Mouse (Mus musculus) kidney, embryonic 16.5 days (tissue): ENCODE measurements at regions not wholly inside any gene's neighbourhood (a gene's known extent, or its start where the extent isn't known, plus 50 kb on each side); places are given as distances from the start of the nearest gene placed in this dataset.
"Not testable (repeated sequence)": the region's sequence is repeated elsewhere in the genome, so short reads cannot be mapped to it uniquely, and the experiment has no call there.

ENCODE experiments used
- ATAC-seq: fragments of 200-750 bp; cut with Nextera tagmentation; 2 replicates; pipeline ENCODE4 v1.8.0; 2017; ENCODE audit warnings: moderate TSS enrichment; ENCODE audit not compliant: low FRiP score, low TSS enrichment
- H3K27ac ChIP-seq: fragments of 300-500 bp; sonication (generic); 2 replicates; pipeline ENCODE4 v1.5.1; 2014; ENCODE audit warnings: low read length
- H3K27me3 ChIP-seq: fragments of 300-500 bp; sonication (generic); 2 replicates; pipeline ENCODE4 v1.6.1; 2014; ENCODE audit warnings: low read length, control low read depth, mixed read lengths; ENCODE audit not compliant: insufficient read depth
- H3K36me3 ChIP-seq: fragments of 300-500 bp; sonication (generic); 2 replicates; pipeline ENCODE4 v1.6.1; 2014; ENCODE audit warnings: low read length, control low read depth, mixed read lengths; ENCODE audit not compliant: insufficient read depth
- H3K4me1 ChIP-seq: fragments of 300-500 bp; sonication (generic); 2 replicates; pipeline ENCODE4 v1.6.1; 2014; ENCODE audit warnings: low read length, control low read depth, mixed read lengths; ENCODE audit not compliant: insufficient read depth
- H3K4me2 ChIP-seq: fragments of 300-500 bp; sonication (generic); replicated peaks from 2 replicates; pipeline ENCODE4 v1.6.1; 2014; ENCODE audit warnings: low read depth, low read length
- H3K4me3 ChIP-seq: fragments of 300-500 bp; sonication (generic); 2 replicates; pipeline ENCODE4 v1.5.1; 2014; ENCODE audit warnings: mild to moderate bottlenecking, low read length
- H3K9ac ChIP-seq: fragments of 300-500 bp; sonication (generic); replicated peaks from 2 replicates; pipeline ENCODE4 v1.6.1; 2014; ENCODE audit warnings: low read length
- H3K9me3 ChIP-seq: fragments of 300-500 bp; sonication (generic); 2 replicates; pipeline ENCODE4 v1.6.1; 2016; ENCODE audit warnings: low read length, control low read depth
- WGBS: fragments of 180-500 bp; shearing (Covaris S2); extraction: QIAGEN DNeasy Blood & Tissue Kit; methylation state at CpG from one replicate; pipeline ENCODE4 v1.1.7; 2014; 5-methylcytosine and 5-hydroxymethylcytosine counted together

- not testable (repeated sequence) for H3K27ac ChIP-seq, H3K27me3 ChIP-seq, H3K4me3 ChIP-seq, H3K9me3 ChIP-seq, ATAC-seq, H3K9ac ChIP-seq, H3K4me2 ChIP-seq, H3K4me1 ChIP-seq, H3K36me3 ChIP-seq
- 65% methylated on average over 3 of the region's 4 CpGs for WGBS
These were observed 548.6 kb upstream of the Olfr1507 start for GRCm38 (mm10) chr14:53044101-53044500.

- not testable (repeated sequence) for H3K4me2 ChIP-seq, H3K27me3 ChIP-seq, H3K4me1 ChIP-seq, H3K9me3 ChIP-seq, ATAC-seq, H3K4me3 ChIP-seq, H3K27ac ChIP-seq, H3K9ac ChIP-seq, H3K36me3 ChIP-seq
- WGBS: 16% methylated on average over 3 of the region's 3 CpGs
These were observed 546.5 kb upstream of the Olfr1507 start for GRCm38 (mm10) chr14:53042016-53042415.

GRCm38 (mm10) chr14:53039475-53039874, 543.9 kb upstream of the Olfr1507 start:
- H3K36me3 ChIP-seq, H3K4me3 ChIP-seq, H3K27ac ChIP-seq, H3K4me1 ChIP-seq, ATAC-seq, H3K4me2 ChIP-seq, H3K9me3 ChIP-seq, H3K9ac ChIP-seq, H3K27me3 ChIP-seq: not testable (repeated sequence)
- 25% methylated on average over 4 of the region's 4 CpGs for whole genome bisulfite sequencing

GRCm38 (mm10) chr14:53034940-53035339, 539.4 kb upstream of the Olfr1507 start:
- not testable (repeated sequence) for H3K9me3 ChIP-seq, H3K4me3 ChIP-seq, H3K4me1 ChIP-seq, ATAC-seq, H3K27me3 ChIP-seq, H3K27ac ChIP-seq, H3K9ac ChIP-seq, H3K4me2 ChIP-seq, H3K36me3 ChIP-seq
- WGBS: no CpG with 5 or more reads among the region's 4 CpGs

- not testable (repeated sequence) for H3K9ac ChIP-seq, ATAC-seq, H3K36me3 ChIP-seq, H3K9me3 ChIP-seq, H3K4me1 ChIP-seq, H3K4me3 ChIP-seq, H3K27me3 ChIP-seq, H3K27ac ChIP-seq, H3K4me2 ChIP-seq
- no CpG with 5 or more reads among the region's 6 CpGs for WGBS
These were observed 537.7 kb upstream of the Olfr1507 start for GRCm38 (mm10) chr14:53033221-53033620.

- not testable (repeated sequence) for H3K4me1 ChIP-seq, H3K27me3 ChIP-seq, H3K27ac ChIP-seq, H3K4me3 ChIP-seq, H3K9me3 ChIP-seq, ATAC-seq, H3K4me2 ChIP-seq, H3K9ac ChIP-seq, H3K36me3 ChIP-seq
- no CpG with 5 or more reads among the region's 1 CpGs for WGBS
These were observed 536.9 kb upstream of the Olfr1507 start for GRCm38 (mm10) chr14:53032498-53032897.

GRCm38 (mm10) chr14:53030227-53030626, 534.7 kb upstream of the Olfr1507 start:
- ATAC-seq, H3K27ac ChIP-seq, H3K4me3 ChIP-seq, H3K9ac ChIP-seq, H3K27me3 ChIP-seq, H3K9me3 ChIP-seq, H3K4me1 ChIP-seq, H3K36me3 ChIP-seq, H3K4me2 ChIP-seq: not testable (repeated sequence)
- no CpG with 5 or more reads among the region's 4 CpGs for WGBS

GRCm38 (mm10) chr14:53026958-53027357, 531.4 kb upstream of the Olfr1507 start:
- not testable (repeated sequence) for H3K27ac ChIP-seq, H3K27me3 ChIP-seq, H3K4me1 ChIP-seq, H3K36me3 ChIP-seq, H3K9me3 ChIP-seq, H3K4me2 ChIP-seq, ATAC-seq, H3K4me3 ChIP-seq, H3K9ac ChIP-seq
- WGBS: no CpG with 5 or more reads among the region's 1 CpGs

GRCm38 (mm10) chr14:53020152-53020551, 524.6 kb upstream of the Olfr1507 start:
- H3K27ac ChIP-seq, H3K9me3 ChIP-seq, H3K36me3 ChIP-seq, H3K4me2 ChIP-seq, H3K27me3 ChIP-seq, ATAC-seq, H3K4me1 ChIP-seq, H3K4me3 ChIP-seq, H3K9ac ChIP-seq: not testable (repeated sequence)
- no CpG with 5 or more reads among the region's 6 CpGs for WGBS

GRCm38 (mm10) chr14:53007741-53008140, 512.2 kb upstream of the Olfr1507 start:
- H3K4me3 ChIP-seq, H3K36me3 ChIP-seq, H3K9me3 ChIP-seq, H3K27me3 ChIP-seq, H3K4me1 ChIP-seq, H3K27ac ChIP-seq, H3K9ac ChIP-seq, H3K4me2 ChIP-seq, ATAC-seq: not testable (repeated sequence)
- WGBS: no CpG with 5 or more reads among the region's 5 CpGs

- H3K27ac ChIP-seq, H3K27me3 ChIP-seq, H3K4me2 ChIP-seq, ATAC-seq, H3K9me3 ChIP-seq, H3K4me3 ChIP-seq, H3K9ac ChIP-seq, H3K36me3 ChIP-seq, H3K4me1 ChIP-seq: not testable (repeated sequence)
- no CpG with 5 or more reads among the region's 4 CpGs for WGBS
These were observed 511.8 kb upstream of the Olfr1507 start for GRCm38 (mm10) chr14:53007323-53007722.
